Mouse (Mus musculus): Measurements from ENCODE around the gene Ywhab. TPM values are rescaled to one million over a fixed set of nuclear protein-coding genes. Genes with fewer than 3 reads are reported as not detected.

The Ywhab gene
- polyA plus RNA-seq (2015; fragmentation: Nextera tagmentation; extraction: Ambion mirVana): 130 and 151 TPM in 2 replicates

DNA sequence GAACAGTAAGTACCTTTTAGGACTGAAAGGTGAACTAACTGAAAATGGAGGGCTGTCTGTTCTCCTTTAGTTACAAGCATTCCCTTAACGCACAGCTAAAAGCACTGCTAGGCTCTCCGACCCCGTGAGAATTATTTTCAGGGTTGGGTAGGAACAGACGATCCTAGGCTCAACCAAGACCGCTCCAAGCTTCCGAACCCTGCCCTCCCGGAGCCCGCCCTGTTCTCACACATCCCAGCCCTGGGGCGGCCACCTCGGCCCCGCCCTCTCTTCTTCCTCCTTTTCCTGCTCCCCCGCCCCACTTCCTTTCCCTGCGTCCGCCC, at the start of gene Ywhab:
Gene Ywhab (plus strand): TSS at position 307 of the 323 bp plus-strand sequence.
- peaks cover 38% of the 10 kb centered on the region for H3K4me1 ChIP-seq (replicated peaks)
- H3K36me3 ChIP-seq: peaks cover 13% of the 10 kb centered on the region
- H3K27ac ChIP-seq: peak within 1 kb of the TSS; percentile 95
- H3K27me3 ChIP-seq: no peaks in the 10 kb centered on the region
- ATAC-seq (ENCODE audit: low read depth): no peak
- peak within 1 kb of the TSS; percentile 98 for H3K4me3 ChIP-seq (replicated peaks)
- peak within 1 kb of the TSS; percentile 91 for H3K4me2 ChIP-seq
- H3K9me3 ChIP-seq (replicated peaks): no peaks in the 10 kb centered on the region
- WGBS (ENCODE audit: insufficient replicate concordance): under 1% methylated on average over 13 of the region's 14 CpGs
- DNase-seq: no peak
- H3K9ac ChIP-seq: peak within 1 kb of the TSS; percentile 95

DNA sequence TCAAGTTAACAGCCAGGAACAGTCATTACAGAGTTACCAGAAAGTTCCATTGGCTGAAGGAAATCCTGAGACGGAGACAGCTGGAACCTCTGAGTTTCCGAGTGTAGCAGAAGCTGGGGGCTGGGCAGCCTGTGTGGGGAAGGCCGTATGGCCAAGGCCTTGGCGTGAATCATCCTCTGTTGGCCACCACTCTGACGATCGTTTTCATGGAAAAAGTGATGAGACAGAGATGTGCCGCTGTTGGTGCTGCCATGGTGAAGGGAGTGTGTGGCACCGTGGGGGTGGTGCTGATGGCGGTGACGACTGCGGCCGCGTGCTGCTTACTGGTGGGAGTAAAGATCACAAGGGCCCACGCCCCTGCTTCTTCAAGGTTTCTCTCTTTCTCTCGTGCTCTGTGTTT, 48.5 kb upstream of the Ywhab start:
- no peak for DNase-seq
- Histone ChIP-seq H3K27ac (no peak overlapping the region), H3K4me1 (replicated peaks) (no peaks in the 10 kb centered on the region), H3K36me3 (no peaks in the 10 kb centered on the region), H3K4me2 (no peak overlapping the region), H3K9me3 (replicated peaks) (no peaks in the 10 kb centered on the region), H3K27me3 (no peaks in the 10 kb centered on the region), H3K9ac (no peak overlapping the region), H3K4me3 (replicated peaks) (no peak overlapping the region)
- no peak for ATAC-seq (ENCODE audit: low read depth)
- 66% methylated on average over 15 of the region's 15 CpGs for WGBS (ENCODE audit: insufficient replicate concordance)

DNA sequence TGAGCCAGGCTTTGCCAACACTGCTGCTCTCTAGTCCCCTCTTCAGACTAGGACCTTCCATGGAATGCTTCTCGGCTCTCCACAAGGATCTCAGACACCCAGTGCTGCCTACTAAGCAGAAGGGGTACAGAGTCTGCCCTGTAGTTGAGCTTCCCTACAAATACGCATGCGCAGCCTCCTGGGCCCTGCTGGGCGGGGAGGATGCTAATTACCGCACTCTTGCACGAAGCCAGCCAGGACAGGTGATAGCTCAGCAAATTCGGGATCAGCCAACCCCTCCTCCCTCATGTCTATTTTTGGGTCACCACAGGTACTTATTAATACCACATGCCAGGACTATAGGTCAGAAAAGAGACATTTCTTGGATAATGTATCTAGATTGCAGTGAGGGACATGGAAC, 46.8 kb upstream of the Ywhab start:
- no peak overlapping the region for H3K9ac ChIP-seq
- H3K27ac ChIP-seq: no peak overlapping the region
- DNase-seq (no peak), ATAC-seq (ENCODE audit: low read depth) (no peak)
- no peaks in the 10 kb centered on the region for H3K4me1 ChIP-seq (replicated peaks)
- no peaks in the 10 kb centered on the region for H3K36me3 ChIP-seq
- H3K4me3 ChIP-seq (replicated peaks): no peak overlapping the region
- no peak overlapping the region for H3K4me2 ChIP-seq
- H3K27me3 ChIP-seq: no peaks in the 10 kb centered on the region
- H3K9me3 ChIP-seq (replicated peaks): no peaks in the 10 kb centered on the region
- 59% methylated on average over 7 of the region's 7 CpGs for WGBS (ENCODE audit: insufficient replicate concordance)

DNA sequence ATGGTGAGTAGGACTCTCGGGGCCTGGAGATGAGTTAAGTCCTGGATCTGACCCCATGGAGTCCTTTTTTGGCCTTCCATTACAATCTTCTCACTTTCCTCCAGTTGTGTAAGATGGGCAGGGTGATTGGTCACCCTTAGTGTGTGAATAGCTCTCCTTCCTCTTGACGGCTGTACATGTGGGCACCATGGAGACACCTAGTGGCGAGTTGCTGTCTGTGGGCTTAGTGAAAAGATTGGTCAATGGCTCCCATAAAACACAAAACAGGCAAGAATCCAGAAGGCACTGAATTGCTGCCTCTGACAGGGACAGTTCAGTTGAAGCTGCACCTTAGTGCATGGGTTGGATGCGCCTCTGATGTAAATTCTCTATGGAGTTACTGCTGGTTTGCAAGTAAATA, 43.0 kb upstream of the Ywhab start:
- Histone ChIP-seq H3K4me1 (replicated peaks) (no peaks in the 10 kb centered on the region), H3K27ac (no peak overlapping the region), H3K36me3 (no peaks in the 10 kb centered on the region), H3K9me3 (replicated peaks) (no peaks in the 10 kb centered on the region), H3K4me2 (no peak overlapping the region), H3K9ac (no peak overlapping the region), H3K4me3 (replicated peaks) (no peak overlapping the region), H3K27me3 (no peaks in the 10 kb centered on the region)
- 15% methylated on average over 4 of the region's 4 CpGs for WGBS (ENCODE audit: insufficient replicate concordance)
- DNase-seq (no peak), ATAC-seq (ENCODE audit: low read depth) (no peak)

DNA sequence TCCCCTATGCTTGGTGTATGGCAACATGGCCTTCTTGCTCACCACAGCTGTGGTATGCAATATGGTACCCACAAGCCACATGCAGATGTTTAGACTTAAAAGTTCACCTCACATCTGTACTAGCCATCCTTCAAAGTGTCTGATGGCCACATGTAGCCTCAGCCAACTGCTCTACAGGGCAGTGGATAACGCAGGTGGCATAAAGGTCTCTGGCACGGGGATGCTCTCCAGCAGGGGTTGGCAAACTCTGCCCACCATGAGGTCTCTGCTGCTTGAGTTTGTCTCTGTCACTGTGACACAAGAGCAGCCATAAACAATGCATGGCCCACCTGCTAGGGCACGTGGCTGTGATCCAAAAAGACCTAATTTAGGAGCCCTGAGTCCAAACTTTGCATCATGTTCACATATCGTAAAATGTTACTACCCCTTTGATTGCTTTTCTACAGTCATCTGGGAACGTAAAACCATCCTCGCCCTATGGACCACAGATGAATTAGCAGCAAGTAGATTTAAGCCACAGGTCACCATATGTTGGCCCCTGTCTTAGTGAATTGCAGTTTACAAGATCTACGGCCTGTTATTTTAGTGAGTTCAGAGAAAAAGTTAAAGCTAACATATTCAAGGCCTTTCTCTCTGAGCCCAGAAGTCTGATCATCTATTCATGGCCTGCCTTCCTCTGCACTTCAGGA, 41.0 kb upstream of the Ywhab start:
- no peak for DNase-seq
- H3K4me2 ChIP-seq: no peak overlapping the region
- no peaks in the 10 kb centered on the region for H3K9me3 ChIP-seq (replicated peaks)
- no peaks in the 10 kb centered on the region for H3K4me1 ChIP-seq (replicated peaks)
- no peaks in the 10 kb centered on the region for H3K27me3 ChIP-seq
- H3K36me3 ChIP-seq: no peaks in the 10 kb centered on the region
- ATAC-seq (ENCODE audit: low read depth): no peak
- no peak overlapping the region for H3K4me3 ChIP-seq (replicated peaks)
- WGBS (ENCODE audit: insufficient replicate concordance): 58% methylated on average over 7 of the region's 7 CpGs
- H3K9ac ChIP-seq: no peak overlapping the region
- no peak overlapping the region for H3K27ac ChIP-seq

DNA sequence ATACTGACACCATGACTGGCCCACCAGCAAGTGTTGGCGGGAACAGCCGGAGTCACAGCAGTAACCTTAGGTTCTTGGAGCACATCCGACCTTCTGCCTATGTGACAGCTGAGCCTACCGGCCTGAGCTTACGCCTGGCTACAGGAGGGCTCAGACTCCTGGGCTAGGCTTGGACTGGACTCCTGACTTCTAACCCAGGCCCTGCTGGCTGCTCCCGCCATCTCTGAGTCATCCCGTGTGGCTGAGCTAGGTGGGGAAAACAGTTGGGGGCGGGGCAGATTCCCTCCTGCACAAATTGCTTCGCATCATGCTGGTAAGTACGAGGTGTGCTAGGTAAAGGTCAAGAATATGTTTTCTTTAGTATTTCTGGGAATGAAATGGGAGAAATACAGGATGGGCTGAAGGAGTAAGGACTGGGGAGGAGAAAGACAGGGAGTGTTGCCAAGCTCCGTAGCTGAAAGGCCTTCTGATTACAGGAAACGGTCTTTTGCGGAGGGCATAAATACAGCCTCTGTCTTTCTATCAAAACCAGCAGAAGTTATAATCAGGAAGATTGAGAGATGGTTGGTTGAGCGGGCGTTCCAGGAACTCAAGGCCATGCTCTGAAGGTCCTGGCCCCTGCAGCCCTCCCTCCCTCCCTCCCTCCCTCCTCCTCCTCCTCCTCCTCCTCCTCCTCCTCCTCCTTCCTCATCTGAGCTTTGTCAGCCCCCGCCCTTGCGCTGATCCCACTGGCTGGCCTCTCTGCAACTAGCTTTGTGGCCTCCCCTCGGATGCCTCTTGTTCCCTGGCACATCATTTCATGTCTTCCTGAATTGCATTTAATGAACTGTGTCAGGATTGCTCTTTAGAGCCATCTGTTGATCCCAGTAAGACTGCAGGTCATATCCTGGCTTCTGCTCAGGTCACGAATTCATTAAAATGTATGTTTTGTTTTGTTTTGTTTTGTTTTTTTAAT, 29.9 kb upstream of the Ywhab start:
- 62% methylated on average over 17 of the region's 19 CpGs for WGBS (ENCODE audit: insufficient replicate concordance)
- no peak overlapping the region for H3K4me3 ChIP-seq (replicated peaks)
- ATAC-seq (ENCODE audit: low read depth): no peak
- no peak overlapping the region for H3K4me2 ChIP-seq
- H3K9me3 ChIP-seq (replicated peaks): no peaks in the 10 kb centered on the region
- no peaks in the 10 kb centered on the region for H3K36me3 ChIP-seq
- no peaks in the 10 kb centered on the region for H3K4me1 ChIP-seq (replicated peaks)
- no peaks in the 10 kb centered on the region for H3K27me3 ChIP-seq
- no peak for DNase-seq
- H3K27ac ChIP-seq: no peak overlapping the region
- H3K9ac ChIP-seq: no peak overlapping the region

DNA sequence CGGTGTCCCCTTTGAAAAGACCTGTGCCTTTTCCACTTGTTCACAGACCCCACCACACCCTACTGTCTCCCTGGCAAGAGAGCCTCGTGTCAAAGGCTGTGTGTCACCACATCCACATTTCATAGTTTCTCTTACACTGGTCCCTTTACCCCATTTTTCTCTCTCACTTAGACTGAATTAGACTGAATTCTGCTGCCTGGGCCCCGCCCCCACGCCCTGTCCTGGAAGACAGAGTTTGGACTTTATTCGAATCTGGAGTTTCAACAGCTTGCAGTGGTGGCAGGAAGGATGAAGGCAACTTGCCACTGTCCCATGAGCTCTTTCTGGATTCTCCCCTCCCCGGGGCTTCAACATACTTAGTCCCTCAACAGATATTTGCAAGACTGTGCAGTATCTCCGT, 29.1 kb upstream of the Ywhab start:
- no peak for ATAC-seq (ENCODE audit: low read depth)
- WGBS (ENCODE audit: insufficient replicate concordance): 46% methylated on average over 7 of the region's 7 CpGs
- no peaks in the 10 kb centered on the region for H3K27me3 ChIP-seq

DNA sequence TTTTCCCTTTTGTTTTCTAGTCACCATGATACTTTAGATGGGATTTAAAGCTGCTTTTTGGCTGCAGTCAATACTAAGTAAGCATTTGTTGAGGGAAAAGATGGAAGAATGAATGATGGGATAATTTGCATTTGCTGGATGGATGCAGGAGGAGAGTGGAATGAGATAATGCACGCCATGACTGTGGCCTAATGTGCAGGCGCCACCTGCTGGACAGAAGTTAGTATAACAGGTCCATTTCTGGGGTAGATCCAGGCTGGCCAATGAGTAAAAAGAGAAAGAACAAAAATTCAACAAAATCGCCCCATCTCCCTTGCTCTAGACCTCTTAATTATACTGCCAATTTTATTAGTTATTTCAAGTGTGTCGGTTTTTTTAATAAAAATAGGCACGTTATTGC, 26.2 kb upstream of the Ywhab start:
- Histone ChIP-seq H3K4me1 (replicated peaks) (no peaks in the 10 kb centered on the region), H3K9me3 (replicated peaks) (no peaks in the 10 kb centered on the region), H3K27me3 (no peaks in the 10 kb centered on the region), H3K9ac (no peak overlapping the region), H3K4me2 (no peak overlapping the region), H3K36me3 (no peaks in the 10 kb centered on the region), H3K4me3 (replicated peaks) (no peak overlapping the region), H3K27ac (no peak overlapping the region)
- ATAC-seq (ENCODE audit: low read depth) (no peak), DNase-seq (peak; percentile 5)
- 2% methylated on average over 5 of the region's 5 CpGs for WGBS (ENCODE audit: insufficient replicate concordance)

More for the DNA sequence above, 29.1 kb upstream of the Ywhab start:
- no peak for DNase-seq
- H3K4me1 ChIP-seq (replicated peaks): no peaks in the 10 kb centered on the region
- no peak overlapping the region for H3K4me2 ChIP-seq
- H3K9me3 ChIP-seq (replicated peaks): no peaks in the 10 kb centered on the region
- H3K4me3 ChIP-seq (replicated peaks): no peak overlapping the region
- H3K9ac ChIP-seq: no peak overlapping the region
- H3K27ac ChIP-seq: no peak overlapping the region
- H3K36me3 ChIP-seq: no peaks in the 10 kb centered on the region

DNA sequence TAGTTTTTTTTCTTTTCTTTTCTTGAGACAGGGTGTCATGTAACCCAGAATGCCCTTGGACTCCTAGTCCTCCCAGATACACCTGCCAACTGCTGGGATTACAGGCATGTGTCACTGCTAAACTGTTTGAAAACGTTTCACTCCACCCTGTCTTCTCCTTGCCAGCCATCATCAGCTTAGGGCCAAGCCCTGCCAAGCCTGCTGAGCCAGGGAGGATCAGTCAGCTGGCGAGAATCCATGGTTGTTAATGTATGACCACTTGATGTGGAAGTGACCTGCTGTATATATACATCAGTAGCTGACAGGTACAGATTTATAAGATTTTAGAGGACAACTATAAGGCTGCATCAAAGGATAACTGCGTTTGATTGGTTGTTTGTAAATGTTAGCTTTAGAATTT, 24.4 kb upstream of the Ywhab start:
- H3K4me3 ChIP-seq (replicated peaks): no peak overlapping the region
- H3K27me3 ChIP-seq: no peaks in the 10 kb centered on the region
- H3K4me2 ChIP-seq: no peak overlapping the region
- ATAC-seq (ENCODE audit: low read depth) (no peak), DNase-seq (no peak)
- H3K27ac ChIP-seq: no peak overlapping the region
- WGBS (ENCODE audit: insufficient replicate concordance): 41% methylated on average over 3 of the region's 3 CpGs
- no peaks in the 10 kb centered on the region for H3K9me3 ChIP-seq (replicated peaks)
- H3K4me1 ChIP-seq (replicated peaks): no peaks in the 10 kb centered on the region
- H3K36me3 ChIP-seq: no peaks in the 10 kb centered on the region
- no peak overlapping the region for H3K9ac ChIP-seq

DNA sequence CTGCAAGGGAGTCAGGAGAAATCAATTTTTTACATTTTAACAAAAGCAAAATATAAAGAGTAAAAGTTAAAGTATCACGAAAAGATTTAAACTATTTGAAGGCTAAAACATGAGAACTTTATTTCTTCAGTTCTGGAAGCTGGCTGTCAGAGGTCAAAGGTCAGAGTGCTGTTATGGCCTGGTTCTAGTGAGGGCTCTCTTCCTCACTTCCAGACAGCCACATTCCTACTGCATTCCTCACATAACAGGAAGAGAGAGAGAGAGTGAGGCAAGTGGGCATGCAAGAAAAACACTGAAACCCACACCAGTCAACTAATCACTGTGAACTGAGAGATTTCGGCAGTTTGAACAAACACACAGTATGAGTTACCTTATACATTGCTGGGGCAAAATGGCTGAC, 20.7 kb upstream of the Ywhab start:
- H3K4me1 ChIP-seq (replicated peaks): no peaks in the 10 kb centered on the region
- H3K27me3 ChIP-seq: no peaks in the 10 kb centered on the region
- WGBS (ENCODE audit: insufficient replicate concordance): 65% methylated on average over 2 of the region's 2 CpGs
- H3K4me2 ChIP-seq: no peak overlapping the region
- H3K9me3 ChIP-seq (replicated peaks): 0 out of 2 replicates have a peak, but pooled peaks cover 3% of the 10 kb centered on the region
- no peak overlapping the region for H3K27ac ChIP-seq
- no peaks in the 10 kb centered on the region for H3K36me3 ChIP-seq
- ATAC-seq (ENCODE audit: low read depth) (no peak), DNase-seq (no peak)
- H3K4me3 ChIP-seq (replicated peaks): no peak overlapping the region
- no peak overlapping the region for H3K9ac ChIP-seq

DNA sequence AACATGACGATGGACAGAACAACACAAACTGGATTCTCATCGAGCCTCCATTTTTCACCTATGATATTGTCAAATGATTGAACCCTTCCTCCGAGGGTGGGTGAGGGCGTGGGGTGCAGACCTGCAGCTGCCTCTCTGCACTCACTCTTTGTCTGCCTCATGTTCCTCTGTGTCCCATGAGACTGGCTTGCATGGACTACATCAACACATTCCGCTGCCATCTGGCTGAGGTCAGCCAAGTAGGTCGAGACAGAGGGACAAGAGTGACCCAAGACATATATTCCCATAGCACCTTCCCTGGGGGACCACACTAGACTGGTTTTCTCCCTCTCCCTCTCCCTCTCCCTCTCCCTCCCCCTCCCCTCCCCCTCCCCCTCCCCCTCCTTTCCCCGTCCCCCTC, 18.3 kb upstream of the Ywhab start:
- no peak for DNase-seq
- WGBS (ENCODE audit: insufficient replicate concordance): 78% methylated on average over 6 of the region's 7 CpGs
- no peaks in the 10 kb centered on the region for H3K36me3 ChIP-seq

More for the DNA sequence above, 18.3 kb upstream of the Ywhab start:
- Histone ChIP-seq H3K27me3 (no peaks in the 10 kb centered on the region), H3K4me3 (replicated peaks) (no peak overlapping the region), H3K9ac (no peak overlapping the region), H3K9me3 (replicated peaks) (0 out of 2 replicates have a peak, but pooled peaks cover 3% of the 10 kb centered on the region), H3K4me2 (no peak overlapping the region), H3K4me1 (replicated peaks) (no peaks in the 10 kb centered on the region), H3K27ac (no peak overlapping the region)
- no peak for ATAC-seq (ENCODE audit: low read depth)
